9 mouse cellular contexts compared by ENCODE assay signal in the genomic region with DNA sequence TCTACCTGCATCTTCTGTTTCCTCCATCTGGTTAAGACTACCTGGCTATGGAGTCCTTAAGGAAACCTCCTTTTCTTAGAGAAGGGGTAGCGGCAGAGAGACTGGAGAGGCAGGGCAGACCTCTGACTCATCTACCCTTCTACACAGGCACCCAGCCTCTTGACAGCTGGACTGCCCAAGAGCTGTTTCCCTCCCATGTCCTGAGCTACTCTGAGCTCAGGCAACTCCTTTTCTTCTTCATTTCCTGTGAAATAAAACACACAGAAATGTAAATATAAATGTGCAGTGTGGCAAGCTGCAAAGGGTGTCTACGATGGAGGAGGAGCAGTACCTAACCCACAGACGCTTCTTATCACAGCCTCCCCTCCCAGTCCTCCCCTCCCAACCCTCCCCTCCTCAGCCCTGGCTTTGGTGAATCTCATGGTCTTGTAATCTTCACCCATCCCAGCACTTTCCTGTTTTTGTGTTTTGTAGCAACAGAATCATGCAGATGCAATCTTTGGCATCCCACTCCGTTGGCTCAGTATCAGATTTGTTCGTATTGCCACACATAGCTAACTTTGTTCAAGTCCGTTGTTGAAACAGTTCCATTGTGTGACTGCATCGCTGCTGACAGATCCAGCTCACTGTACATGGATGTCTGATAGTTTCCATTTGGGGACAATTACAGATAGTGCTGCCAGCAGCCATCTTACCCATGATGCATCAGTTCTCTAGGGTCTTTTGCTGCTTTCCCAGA. TPM values are rescaled to one million over a fixed set of nuclear protein-coding genes. Genes with fewer than 3 reads are reported as not detected.
DNase-seq lines count a peak whose midpoint lies in the region; ATAC-seq and TF ChIP-seq lines count a peak whose summit lies in the region.
"Had no signal": no experiment of that assay in that cellular context is flagged by ENCODE, and none has a peak within 500 bp of the region (broad histone marks: within the 10 kb centered on the region; RNA-seq: fewer than 3 reads in every experiment).

No protein-coding gene starts in this region.

- no peak overlapping the region for H3K27ac ChIP-seq in forebrain, embryonic 11.5 days (ENCODE audit: low read depth, low read length)
- H3K27ac ChIP-seq in forebrain, embryonic 12.5 days = no peak overlapping the region; the same call in 1 of the 2 replicates
- H3K27ac ChIP-seq in hindbrain, postnatal 0 days = peak overlapping the region; percentile 37; the same call in 1 of the 2 replicates

- 85% methylated on average over 7 of the region's 7 CpGs for WGBS in forebrain, embryonic 11.5 days
- WGBS in forebrain, embryonic 12.5 days = 87% methylated on average over 7 of the region's 7 CpGs
- 57% methylated on average over 7 of the region's 7 CpGs for WGBS in hindbrain, postnatal 0 days
- 13% methylated on average over 7 of the region's 7 CpGs for WGBS in lung, adult 2 months

- no peak overlapping the region for H3K4me3 ChIP-seq in forebrain, embryonic 11.5 days (ENCODE audit: low read depth, low read length)
- no peak overlapping the region for H3K4me3 ChIP-seq in forebrain, embryonic 12.5 days (replicated peaks)
- H3K4me3 ChIP-seq in hindbrain, postnatal 0 days (ENCODE audit: low read length) = no peak overlapping the region
- no peak overlapping the region for H3K4me3 ChIP-seq in lung, adult 2 months (replicated peaks; ENCODE audit: extremely low read depth, low read depth, low read length)

- H3K9ac ChIP-seq in forebrain, embryonic 11.5 days (ENCODE audit: low read length) = no peak overlapping the region
- H3K9ac ChIP-seq in forebrain, embryonic 12.5 days = no peak overlapping the region
- H3K9ac ChIP-seq in hindbrain, postnatal 0 days (replicated peaks; ENCODE audit: low read length) = no peak overlapping the region

- no peak overlapping the region for H3K4me2 ChIP-seq in forebrain, embryonic 11.5 days (ENCODE audit: low read depth, low read length, severe bottlenecking)
- H3K4me2 ChIP-seq in forebrain, embryonic 12.5 days = no peak overlapping the region
- no peak overlapping the region for H3K4me2 ChIP-seq in hindbrain, postnatal 0 days (ENCODE audit: low read depth, low read length)

- TF ChIP-seq CTCF in hindbrain, postnatal 0 days (IDR thresholded peaks at IDR 0.05; ENCODE audit: low read depth) = no peak
- TF ChIP-seq CTCF in lung, adult 2 months (IDR thresholded peaks at IDR 0.05; ENCODE audit: insufficient read depth, low read length) = no peak

- 0 out of 2 replicates have a peak, but pooled peaks have one; percentile 18 for TF ChIP-seq POLR2A in lung, adult 2 months (IDR thresholded peaks at IDR 0.05; ENCODE audit: borderline replicate concordance, extremely low read depth, low read depth, low read length)

- H3K27me3 ChIP-seq in forebrain, embryonic 11.5 days (ENCODE audit: control insufficient read depth, insufficient read depth, low read length) = no peaks in the 10 kb centered on the region
- H3K27me3 ChIP-seq in forebrain, embryonic 12.5 days = no peaks in the 10 kb centered on the region
- H3K27me3 ChIP-seq in hindbrain, postnatal 0 days (ENCODE audit: insufficient read depth, low read length) = no peaks in the 10 kb centered on the region
- H3K27me3 ChIP-seq: CH12.LX had no signal

- H3K36me3 ChIP-seq in forebrain, embryonic 11.5 days (ENCODE audit: control insufficient read depth, insufficient read depth, low read length) = peaks cover 12% of the 10 kb centered on the region
- peaks cover 37% of the 10 kb centered on the region for H3K36me3 ChIP-seq in forebrain, embryonic 12.5 days (replicated peaks)
- peaks cover 24% of the 10 kb centered on the region; the same call in 1 of the 2 replicates for H3K36me3 ChIP-seq in hindbrain, postnatal 0 days (ENCODE audit: insufficient read depth, low read length)

- ATAC-seq in forebrain, embryonic 11.5 days (replicated peaks; ENCODE audit: low FRiP score) = no peak
- no peak for ATAC-seq in forebrain, embryonic 12.5 days (ENCODE audit: low FRiP score)
- ATAC-seq in hindbrain, postnatal 0 days = peak; percentile 55

- H3K9me3 ChIP-seq in forebrain, embryonic 11.5 days (ENCODE audit: control insufficient read depth, low read length) = no peaks in the 10 kb centered on the region
- no peaks in the 10 kb centered on the region for H3K9me3 ChIP-seq in forebrain, embryonic 12.5 days
- no peaks in the 10 kb centered on the region for H3K9me3 ChIP-seq in hindbrain, postnatal 0 days (ENCODE audit: low read length)

- no peaks in the 10 kb centered on the region for H3K4me1 ChIP-seq in forebrain, embryonic 11.5 days (replicated peaks; ENCODE audit: control insufficient read depth, insufficient read depth, low read length)
- H3K4me1 ChIP-seq in forebrain, embryonic 12.5 days = no peaks in the 10 kb centered on the region; the same call in 1 of the 2 replicates
- no peaks in the 10 kb centered on the region for H3K4me1 ChIP-seq in hindbrain, postnatal 0 days (ENCODE audit: insufficient read depth, low read length)
- peaks cover 9% of the 10 kb centered on the region for H3K4me1 ChIP-seq in lung, adult 2 months (ENCODE audit: control insufficient read depth, insufficient read depth, low read length)

- DNase-seq in forebrain, embryonic 11.5 days (ENCODE audit: low spot score) = peak; percentile 31
- peak; percentile 26 for DNase-seq in 416B (ENCODE audit: low read depth)
- peak; percentile 85 for DNase-seq in gastrocnemius, adult 18-20 months (ENCODE audit: low spot score)
- peak; percentile 33 for DNase-seq in hindbrain, postnatal 0 days (ENCODE audit: low spot score)
- peak; percentile 38 for DNase-seq in lung, adult 2 months
- DNase-seq in testis, postnatal 10 days (ENCODE audit: low spot score) = peak; percentile 57
- no peak for DNase-seq in cerebellum, adult 8-10 months

RNA-seq across cellular contexts. Expression of a gene that starts 7.8 kb away (rescaled TPM):
- polyA plus RNA-seq in forebrain, embryonic 11.5 days (2014; fragmentation: Nextera tagmentation; extraction: Ambion mirVana) = 202 and 238 TPM in 2 replicates
- 197 and 211 TPM in 2 replicates for polyA plus RNA-seq in forebrain, embryonic 12.5 days (2016; fragmentation: Nextera tagmentation; extraction: Ambion mirVana)
- total RNA-seq in gastrocnemius, adult 18-20 months (2021) = 10 to 100 TPM; 71.6 to 73.0 TPM
- 272 and 279 TPM in 2 replicates for total RNA-seq in hindbrain, postnatal 0 days (2014; rRNA removed)
- 165 and 166 TPM in 2 replicates for polyA plus RNA-seq in hindbrain, postnatal 0 days (2015; fragmentation: Nextera tagmentation; extraction: Ambion mirVana)
- 188 and 231 TPM in 2 replicates for polyA plus RNA-seq in lung, adult 2 months (2012; rRNA removed)

RNA-seq across cellular contexts. Expression of a gene that starts 40.1 kb away (rescaled TPM):
- polyA plus RNA-seq in forebrain, embryonic 11.5 days (2014; fragmentation: Nextera tagmentation; extraction: Ambion mirVana) = 10.4 and 10.7 TPM in 2 replicates
- polyA plus RNA-seq in forebrain, embryonic 12.5 days (2016; fragmentation: Nextera tagmentation; extraction: Ambion mirVana) = 18.5 and 20.1 TPM in 2 replicates
- total RNA-seq in gastrocnemius, adult 18-20 months (2021) = 1 to 10 TPM in 1 of 2 experiments, under 1 TPM in 1; 0.59 to 1.4 TPM
- total RNA-seq in hindbrain, postnatal 0 days (2014; rRNA removed) = 29.8 and 37.7 TPM in 2 replicates
- polyA plus RNA-seq in hindbrain, postnatal 0 days (2015; fragmentation: Nextera tagmentation; extraction: Ambion mirVana) = 12.0 and 14.1 TPM in 2 replicates
- polyA plus RNA-seq in lung, adult 2 months (2012; rRNA removed) = 14.1 and 17.3 TPM in 2 replicates

RNA-seq across cellular contexts. Expression of a gene that starts 51.9 kb away (rescaled TPM):
- 5.3 and 5.6 TPM in 2 replicates for polyA plus RNA-seq in forebrain, embryonic 11.5 days (2014; fragmentation: Nextera tagmentation; extraction: Ambion mirVana)
- 6.7 and 9.2 TPM in 2 replicates for polyA plus RNA-seq in forebrain, embryonic 12.5 days (2016; fragmentation: Nextera tagmentation; extraction: Ambion mirVana)
- total RNA-seq in gastrocnemius, adult 18-20 months (2021) = 1 to 10 TPM; 1.8 to 3.8 TPM
- 11.1 and 12.8 TPM in 2 replicates for total RNA-seq in hindbrain, postnatal 0 days (2014; rRNA removed)
- 14.1 and 14.5 TPM in 2 replicates for polyA plus RNA-seq in hindbrain, postnatal 0 days (2015; fragmentation: Nextera tagmentation; extraction: Ambion mirVana)
- 30.1 and 33.6 TPM in 2 replicates for polyA plus RNA-seq in lung, adult 2 months (2012; rRNA removed)
